Mouse (Mus musculus) adrenal gland, adult 2 months (tissue): Measurements from ENCODE around the gene Nod2. TPM values are rescaled to one million over a fixed set of nuclear protein-coding genes. Genes with fewer than 3 reads are reported as not detected.

Experiments used
- polyA plus RNA-seq: library from polyadenylated mRNA; depleted of rRNA; stranded (reverse); fragments of >200 nt; gene quantifications from 2 replicates; pipeline ENCODE4 v1.2.3, GENCODE M21; 2012; rRNA removed
- total RNA-seq, 2 experiments: library from RNA; stranded (reverse); gene quantifications; 2 replicates each; pipeline ENCODE4 v1.2.3; 2021

Gene Nod2
- total and polyA plus RNA-seq, 3 experiments = 0.89 to 1.2 (median 1.1) TPM

Other genes with a start within 250 kb of the Nod2 start
- 10 to 100 TPM; 43.5 to 53.9 TPM for gene Nkd1, start 126.0 kb upstream of the Nod2 start, total RNA-seq
- gene Nkd1, start 126.0 kb upstream of the Nod2 start, polyA plus RNA-seq = 56.8 and 62.0 TPM in 2 replicates
- gene Snx20, start 11.2 kb upstream of the Nod2 start, total RNA-seq = 1 to 10 TPM; 1.7 to 1.9 TPM
- 3.7 and 9.8 TPM in 2 replicates for gene Snx20, start 11.2 kb upstream of the Nod2 start, polyA plus RNA-seq
- 10 to 100 TPM; 50.7 to 63.2 TPM for gene Cyld, start 49.7 kb downstream of the Nod2 start, total RNA-seq
- 5.5 and 6.2 TPM in 2 replicates for gene Cyld, start 49.7 kb downstream of the Nod2 start, polyA plus RNA-seq